Mouse (Mus musculus) limb, embryonic 12.5 days (tissue): ENCODE measurements at regions not wholly inside any gene's neighbourhood (a gene's known extent, or its start where the extent isn't known, plus 50 kb on each side); places are given as distances from the start of the nearest gene placed in this dataset.

Experiments
- ATAC-seq: fragments of 200-750 bp; cut with Nextera tagmentation; 2 replicates; pipeline ENCODE4 v1.8.0; 2017; ENCODE audit warnings: low read depth, moderate TSS enrichment; ENCODE audit not compliant: insufficient number of reproducible peaks, insufficient read depth, low FRiP score, low TSS enrichment
- H3K27ac ChIP-seq: fragments of 300-500 bp; sonication (generic); 2 replicates; pipeline ENCODE4 v1.5.1; 2016; ENCODE audit warnings: mild to moderate bottlenecking, moderate library complexity
- H3K27me3 ChIP-seq: fragments of 300-500 bp; sonication (generic); 2 replicates; pipeline ENCODE4 v1.6.1; 2016; ENCODE audit warnings: mild to moderate bottlenecking, moderate library complexity
- H3K36me3 ChIP-seq: fragments of 300-500 bp; sonication (generic); 2 replicates; pipeline ENCODE4 v1.6.1; 2016; ENCODE audit warnings: mild to moderate bottlenecking, moderate library complexity
- H3K4me1 ChIP-seq: fragments of 300-500 bp; sonication (generic); replicated peaks from 2 replicates; pipeline ENCODE4 v1.6.1; 2016
- H3K4me2 ChIP-seq: fragments of 300-500 bp; sonication (generic); 2 replicates; pipeline ENCODE4 v1.6.1; 2016; ENCODE audit warnings: mild to moderate bottlenecking, moderate library complexity
- H3K4me3 ChIP-seq: fragments of 300-500 bp; sonication (generic); replicated peaks from 2 replicates; pipeline ENCODE4 v1.5.1; 2016; ENCODE audit warnings: mild to moderate bottlenecking
- H3K9ac ChIP-seq: fragments of 300-500 bp; sonication (generic); replicated peaks from 2 replicates; pipeline ENCODE4 v1.6.1; 2016; ENCODE audit warnings: mild to moderate bottlenecking, moderate library complexity
- H3K9me3 ChIP-seq: fragments of 300-500 bp; sonication (generic); 2 replicates; pipeline ENCODE4 v1.6.1; 2016; ENCODE audit warnings: mild to moderate bottlenecking, moderate library complexity
- WGBS: fragments of 180-500 bp; shearing (Covaris S2); methylation state at CpG from one replicate; pipeline ENCODE4 v1.1.7; 2016; 5-methylcytosine and 5-hydroxymethylcytosine counted together

DNA sequence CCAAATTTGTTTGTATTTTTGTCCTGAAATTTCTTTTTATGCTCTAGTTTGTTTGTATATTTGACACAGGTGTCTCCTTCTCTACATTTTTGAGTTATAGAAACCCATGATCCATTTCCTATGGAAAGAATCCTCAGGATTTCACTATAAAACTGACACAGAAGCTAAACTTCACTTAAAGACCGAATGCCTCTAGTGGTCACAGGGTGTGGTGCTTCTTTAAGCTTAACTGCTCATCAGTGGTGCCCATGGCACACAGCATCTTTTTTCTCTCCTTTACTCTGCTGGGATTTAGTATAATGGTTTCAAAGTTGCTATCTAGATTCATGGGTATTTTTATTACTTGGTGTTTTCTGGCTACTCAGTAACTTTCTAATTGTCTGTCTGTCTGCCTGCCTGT lies 79.9 kb upstream of the Hdac4 start:
- Histone ChIP-seq H3K36me3 (no peaks in the 10 kb centered on the region), H3K9ac (no peak overlapping the region), H3K27me3 (no peaks in the 10 kb centered on the region), H3K4me1 (no peaks in the 10 kb centered on the region), H3K4me2 (no peak overlapping the region), H3K9me3 (no peaks in the 10 kb centered on the region), H3K4me3 (no peak overlapping the region), H3K27ac (no peak overlapping the region)
- ATAC-seq: no peak
- WGBS: 76% methylated on average over 1 of the region's 1 CpGs

GRCm38 (mm10) chr1:92273760-92274159 lies 78.3 kb upstream of the Hdac4 start:
- Histone ChIP-seq H3K9ac (no peak overlapping the region), H3K9me3 (no peaks in the 10 kb centered on the region), H3K4me3 (no peak overlapping the region), H3K4me1 (no peaks in the 10 kb centered on the region), H3K36me3 (no peaks in the 10 kb centered on the region), H3K27ac (no peak overlapping the region), H3K4me2 (no peak overlapping the region), H3K27me3 (no peaks in the 10 kb centered on the region)
- ATAC-seq: no peak
- WGBS: 83% methylated on average over 2 of the region's 2 CpGs

- no peak overlapping the region for H3K27ac ChIP-seq
- no peaks in the 10 kb centered on the region for H3K27me3 ChIP-seq
- WGBS: 63% methylated on average over 9 of the region's 9 CpGs
- H3K4me1 ChIP-seq: no peaks in the 10 kb centered on the region
- H3K36me3 ChIP-seq: no peaks in the 10 kb centered on the region
- no peak overlapping the region for H3K4me3 ChIP-seq
- H3K4me2 ChIP-seq: no peak overlapping the region
- no peak overlapping the region for H3K9ac ChIP-seq
- H3K9me3 ChIP-seq: no peaks in the 10 kb centered on the region
- no peak for ATAC-seq
Observed at GRCm38 (mm10) chr1:92271676-92272291, 76.3 kb upstream of the Hdac4 start.

DNA sequence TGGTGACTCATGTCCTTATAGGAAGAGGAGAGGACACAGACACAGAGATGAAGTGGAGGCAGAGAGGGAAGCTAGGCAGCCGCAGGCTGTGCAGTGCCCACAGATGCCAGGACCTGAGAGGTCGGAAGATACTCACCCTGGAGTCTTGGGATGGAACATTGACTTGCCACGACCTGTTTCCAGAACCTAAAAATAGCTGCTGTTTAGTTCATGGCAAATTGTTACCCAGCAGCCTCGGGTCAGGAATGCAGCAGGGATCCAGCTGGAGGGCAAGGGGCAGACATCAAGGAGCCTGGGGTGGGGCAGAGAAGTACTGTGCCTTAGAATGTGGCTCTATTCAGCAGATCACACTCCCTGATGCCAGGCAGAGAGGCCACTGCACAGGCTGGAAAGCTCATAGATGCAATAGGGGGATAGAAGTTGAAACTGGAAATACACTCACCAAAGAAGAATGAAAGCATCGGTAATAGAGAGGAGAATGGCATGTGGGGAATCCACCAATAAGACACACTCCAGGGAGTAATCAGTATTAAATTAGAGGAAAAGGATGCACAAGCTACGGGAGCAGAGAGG lies 75.1 kb upstream of the Hdac4 start:
- Histone ChIP-seq H3K27me3 (no peaks in the 10 kb centered on the region), H3K27ac (no peak overlapping the region), H3K4me2 (no peak overlapping the region), H3K9me3 (no peaks in the 10 kb centered on the region), H3K4me3 (no peak overlapping the region), H3K4me1 (no peaks in the 10 kb centered on the region), H3K36me3 (no peaks in the 10 kb centered on the region), H3K9ac (no peak overlapping the region)
- WGBS: 44% methylated on average over 6 of the region's 6 CpGs
- no peak for ATAC-seq

GRCm38 (mm10) chr1:92269464-92269863 lies 74.0 kb upstream of the Hdac4 start:
- no peak overlapping the region for H3K4me3 ChIP-seq
- H3K27me3 ChIP-seq: no peaks in the 10 kb centered on the region
- no peak overlapping the region for H3K27ac ChIP-seq
- no peak overlapping the region for H3K9ac ChIP-seq
- no peaks in the 10 kb centered on the region for H3K9me3 ChIP-seq
- H3K4me2 ChIP-seq: no peak overlapping the region
- no peaks in the 10 kb centered on the region for H3K4me1 ChIP-seq
- 62% methylated on average over 10 of the region's 10 CpGs for WGBS
- no peak for ATAC-seq
- no peaks in the 10 kb centered on the region for H3K36me3 ChIP-seq

DNA sequence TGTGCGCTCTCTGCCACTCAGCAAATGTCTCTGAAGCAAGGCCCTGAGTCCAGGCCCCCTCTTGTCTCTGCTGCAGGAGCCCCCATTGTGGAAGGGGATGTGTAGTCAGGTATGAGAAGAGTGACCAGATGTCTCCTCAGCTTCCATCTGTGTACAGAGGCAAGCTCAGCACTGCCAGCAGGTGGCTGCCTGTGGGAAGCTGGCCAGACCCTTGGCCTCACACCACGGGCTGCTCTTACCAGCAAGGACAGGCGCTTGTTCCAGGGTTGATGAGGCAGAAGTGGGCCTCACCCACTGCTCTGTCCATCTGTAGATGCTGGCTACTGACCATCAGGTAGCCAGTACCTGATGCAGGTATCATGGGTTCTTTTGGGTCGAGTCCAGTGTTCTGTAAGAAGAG lies 69.4 kb upstream of the Hdac4 start:
- Histone ChIP-seq H3K27me3 (no peaks in the 10 kb centered on the region), H3K36me3 (no peaks in the 10 kb centered on the region), H3K27ac (no peak overlapping the region), H3K4me1 (0 out of 2 replicates have a peak, but pooled peaks cover 4% of the 10 kb centered on the region), H3K9ac (no peak overlapping the region), H3K9me3 (0 out of 2 replicates have a peak, but pooled peaks cover 3% of the 10 kb centered on the region), H3K4me3 (no peak overlapping the region), H3K4me2 (no peak overlapping the region)
- ATAC-seq: no peak
- 75% methylated on average over 4 of the region's 4 CpGs for WGBS

DNA sequence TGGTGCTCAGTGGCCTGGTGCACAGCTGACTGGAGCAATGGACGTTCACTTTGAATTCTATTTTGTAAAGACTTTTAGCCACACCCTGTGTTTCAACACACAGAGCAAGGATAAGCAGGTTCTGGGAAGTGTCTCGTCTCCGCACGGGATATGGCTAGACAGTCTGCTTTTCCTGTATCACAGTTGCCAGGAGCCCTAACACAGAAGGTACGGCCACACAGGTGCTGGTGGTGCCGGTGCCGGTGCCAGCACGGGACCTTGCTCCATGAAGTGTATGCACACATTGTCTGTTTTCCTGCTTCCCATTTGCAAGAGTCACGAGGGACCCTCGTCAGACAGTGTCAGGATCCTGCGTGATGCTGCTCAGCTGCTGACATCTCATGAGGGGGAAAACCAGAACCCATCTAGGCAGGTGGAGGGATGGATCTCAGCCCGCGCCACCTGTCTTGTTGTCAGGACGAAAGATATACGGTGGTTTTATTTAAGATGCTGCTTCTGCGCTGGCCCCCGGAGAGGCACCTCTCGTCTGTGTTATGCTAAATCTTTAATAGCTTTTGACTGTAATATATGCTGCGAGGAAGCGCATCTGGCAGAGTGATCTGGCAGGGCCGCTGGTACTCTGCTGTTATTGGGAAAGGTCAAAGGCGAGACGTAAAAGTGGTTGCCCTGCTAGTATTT lies 64.4 kb upstream of the Hdac4 start:
- 68% methylated on average over 23 of the region's 23 CpGs for WGBS
- no peak overlapping the region for H3K9ac ChIP-seq
- H3K27me3 ChIP-seq: no peaks in the 10 kb centered on the region
- no peak overlapping the region for H3K4me3 ChIP-seq
- 0 out of 2 replicates have a peak, but pooled peaks cover 3% of the 10 kb centered on the region for H3K9me3 ChIP-seq
- H3K4me2 ChIP-seq: no peak overlapping the region
- no peak for ATAC-seq
- no peaks in the 10 kb centered on the region for H3K36me3 ChIP-seq
- 0 out of 2 replicates have a peak, but pooled peaks cover 7% of the 10 kb centered on the region for H3K4me1 ChIP-seq
- H3K27ac ChIP-seq: no peak overlapping the region

DNA sequence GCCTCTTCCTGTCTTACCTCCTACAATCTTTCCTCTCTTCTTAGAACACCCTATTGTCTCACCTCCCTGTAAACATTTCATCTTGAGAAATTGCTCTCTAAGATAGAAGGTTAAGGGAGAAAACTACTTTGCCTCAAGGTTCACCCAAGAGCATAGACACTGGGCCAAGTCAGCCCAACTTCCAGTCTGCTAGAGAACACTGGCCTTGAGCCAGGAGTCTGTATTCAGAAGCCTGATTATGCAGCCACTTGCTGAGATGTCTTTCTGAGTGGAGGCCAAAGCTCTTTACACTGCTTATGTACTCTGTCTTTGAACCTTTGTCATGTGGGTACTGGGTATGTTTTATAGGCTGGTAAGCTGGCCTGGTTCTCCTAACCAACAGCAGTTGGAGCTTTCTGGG lies 62.5 kb upstream of the Hdac4 start:
- Histone ChIP-seq H3K4me2 (no peak overlapping the region), H3K36me3 (no peaks in the 10 kb centered on the region), H3K4me3 (no peak overlapping the region), H3K27ac (no peak overlapping the region), H3K27me3 (no peaks in the 10 kb centered on the region), H3K4me1 (0 out of 2 replicates have a peak, but pooled peaks cover 7% of the 10 kb centered on the region), H3K9ac (no peak overlapping the region), H3K9me3 (0 out of 2 replicates have a peak, but pooled peaks cover 3% of the 10 kb centered on the region)
- no peak for ATAC-seq

- Histone ChIP-seq H3K4me2 (no peak overlapping the region), H3K4me1 (peaks cover 7% of the 10 kb centered on the region), H3K36me3 (no peaks in the 10 kb centered on the region), H3K9ac (no peak overlapping the region), H3K27me3 (0 out of 2 replicates have a peak, but pooled peaks cover 8% of the 10 kb centered on the region), H3K4me3 (no peak overlapping the region), H3K9me3 (no peaks in the 10 kb centered on the region), H3K27ac (no peak overlapping the region)
- WGBS: 63% methylated on average over 8 of the region's 8 CpGs
- ATAC-seq: no peak
Observed at GRCm38 (mm10) chr1:92253086-92253485, 57.6 kb upstream of the Hdac4 start.

GRCm38 (mm10) chr1:92250594-92251463 lies 55.3 kb upstream of the Hdac4 start:
- Histone ChIP-seq H3K4me3 (no peak overlapping the region), H3K27ac (no peak overlapping the region), H3K27me3 (0 out of 2 replicates have a peak, but pooled peaks cover 8% of the 10 kb centered on the region), H3K9me3 (no peaks in the 10 kb centered on the region), H3K9ac (no peak overlapping the region), H3K4me1 (peaks cover 7% of the 10 kb centered on the region), H3K4me2 (no peak overlapping the region), H3K36me3 (no peaks in the 10 kb centered on the region)
- WGBS: 76% methylated on average over 10 of the region's 10 CpGs
- no peak for ATAC-seq
